Mouse (Mus musculus): ENCODE results near the gene Stn1.
"Not testable (repeated sequence)": the region's sequence is repeated elsewhere in the genome, so short reads cannot be mapped to it uniquely, and the experiment has no call there.

Stn1 gene

GRCm38 (mm10) chr19:47537300-47537792 is at the start of gene Stn1:
Stn1 (minus strand) TSS chr19:47537507.
- DNase-seq = no peak

DNA sequence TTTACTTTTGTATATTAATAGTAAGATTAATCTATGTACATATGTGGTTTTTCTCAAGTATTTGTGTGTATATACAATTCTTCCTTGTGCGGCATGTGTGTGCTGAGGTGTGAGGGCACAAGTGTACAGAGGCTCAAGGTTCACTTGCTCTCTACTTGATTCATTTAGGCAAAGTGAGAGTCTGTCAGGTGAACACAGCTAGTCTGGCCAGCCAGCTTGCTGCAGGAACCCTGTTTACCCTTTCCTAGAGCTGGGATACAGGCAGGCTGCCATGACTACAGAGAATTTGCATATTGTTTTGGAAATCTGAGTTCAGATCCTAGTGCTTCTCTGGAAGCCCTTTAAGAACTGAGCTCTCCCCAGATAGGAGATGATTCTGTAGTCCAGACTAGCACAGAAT is 49.7 kb upstream of the Stn1 start:
- DNase-seq = no peak

DNA sequence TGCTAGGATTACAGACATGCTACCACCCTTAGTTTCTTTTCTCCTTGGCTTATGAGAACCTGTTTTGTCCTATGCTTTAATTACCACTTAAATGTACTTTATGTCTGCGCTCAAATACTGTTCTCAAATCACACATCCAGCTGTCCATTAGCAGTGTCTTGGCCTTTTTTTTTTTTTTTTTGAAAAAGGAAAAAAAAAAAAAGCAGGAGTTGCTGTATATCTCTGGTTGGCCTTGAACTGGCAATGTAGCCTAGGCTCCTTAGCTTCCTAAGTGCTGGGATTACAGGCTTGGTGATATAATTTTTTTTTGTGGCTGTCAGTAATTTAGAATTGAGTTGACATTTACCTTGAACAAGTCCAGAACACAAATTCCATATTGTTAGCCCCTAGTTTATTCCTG is 48.5 kb upstream of the Stn1 start:
- DNase-seq = no peak

GRCm38 (mm10) chr19:47579788-47580631 is 42.7 kb upstream of the Stn1 start:
- DNase-seq = no peak

- peak; percentile 79 for DNase-seq
Observed at GRCm38 (mm10) chr19:47579225-47579787, 42.0 kb upstream of the Stn1 start, which contains the start of gene Slk. Slk (plus strand) TSS chr19:47579678.

- DNase-seq = peak; percentile 8
Observed at GRCm38 (mm10) chr19:47578581-47579224, 41.4 kb upstream of the Stn1 start.

GRCm38 (mm10) chr19:47573718-47574117 is 36.4 kb upstream of the Stn1 start:
- DNase-seq = no peak

- DNase-seq = not testable (repeated sequence)
Observed at GRCm38 (mm10) chr19:47571981-47572380, 34.7 kb upstream of the Stn1 start.

GRCm38 (mm10) chr19:47570042-47570441 is 32.7 kb upstream of the Stn1 start:
- no peak for DNase-seq

GRCm38 (mm10) chr19:47565994-47566393 is 28.7 kb upstream of the Stn1 start:
- no peak for DNase-seq

DNA sequence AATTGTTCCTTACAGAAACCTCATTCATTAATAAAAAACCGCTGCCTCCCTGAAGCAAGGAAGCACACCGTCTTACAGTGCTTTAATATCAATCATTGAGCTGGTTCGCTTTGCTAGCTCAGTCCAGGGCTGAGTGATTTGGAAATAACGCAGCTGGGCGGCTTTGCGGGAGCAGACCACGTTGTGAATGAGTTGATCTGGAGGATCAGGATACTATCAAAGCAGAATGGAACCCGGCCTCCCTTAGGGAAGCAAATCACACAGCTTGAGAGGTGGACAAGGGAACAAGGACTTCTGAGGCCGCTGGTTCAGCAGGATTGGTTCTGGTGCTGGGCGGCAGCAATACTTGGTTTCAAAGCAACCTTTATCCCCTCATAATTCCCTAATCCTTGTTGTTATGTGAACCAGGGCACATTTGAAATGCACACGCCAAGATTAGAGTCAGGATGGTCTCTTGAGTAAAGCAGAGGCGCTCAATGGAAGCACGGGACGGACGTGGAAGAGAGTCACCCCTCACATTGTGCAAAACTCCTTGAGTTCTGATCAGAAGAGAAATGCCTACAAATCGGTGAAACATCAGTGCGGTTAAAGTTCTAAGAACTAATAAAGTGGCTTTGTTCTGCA is 27.8 kb upstream of the Stn1 start:
- DNase-seq = no peak

- DNase-seq = no peak
Observed at GRCm38 (mm10) chr19:47563715-47564114, 26.4 kb upstream of the Stn1 start.

DNA sequence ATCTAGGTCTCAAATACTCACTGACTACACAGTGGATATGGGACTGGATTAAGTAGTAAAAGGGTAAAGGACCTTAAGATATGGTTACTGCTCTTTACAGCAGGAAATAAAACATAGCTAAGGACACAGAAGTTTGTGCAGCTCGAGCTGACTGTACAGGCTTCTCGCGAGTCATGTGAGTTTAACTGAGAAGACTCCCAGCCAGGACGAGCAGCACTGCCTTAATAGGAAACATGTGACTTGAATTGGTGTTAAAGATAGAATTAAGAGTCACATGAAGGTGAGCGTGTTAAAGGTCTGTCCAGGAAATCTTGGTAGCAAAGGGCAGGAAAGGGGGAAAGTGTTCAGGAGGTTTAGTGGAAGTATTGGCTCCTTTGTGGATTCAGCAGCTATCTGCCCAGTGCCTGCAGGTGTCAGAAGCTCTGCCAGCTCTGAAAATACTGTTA is 24.7 kb upstream of the Stn1 start:
- DNase-seq = no peak

DNA sequence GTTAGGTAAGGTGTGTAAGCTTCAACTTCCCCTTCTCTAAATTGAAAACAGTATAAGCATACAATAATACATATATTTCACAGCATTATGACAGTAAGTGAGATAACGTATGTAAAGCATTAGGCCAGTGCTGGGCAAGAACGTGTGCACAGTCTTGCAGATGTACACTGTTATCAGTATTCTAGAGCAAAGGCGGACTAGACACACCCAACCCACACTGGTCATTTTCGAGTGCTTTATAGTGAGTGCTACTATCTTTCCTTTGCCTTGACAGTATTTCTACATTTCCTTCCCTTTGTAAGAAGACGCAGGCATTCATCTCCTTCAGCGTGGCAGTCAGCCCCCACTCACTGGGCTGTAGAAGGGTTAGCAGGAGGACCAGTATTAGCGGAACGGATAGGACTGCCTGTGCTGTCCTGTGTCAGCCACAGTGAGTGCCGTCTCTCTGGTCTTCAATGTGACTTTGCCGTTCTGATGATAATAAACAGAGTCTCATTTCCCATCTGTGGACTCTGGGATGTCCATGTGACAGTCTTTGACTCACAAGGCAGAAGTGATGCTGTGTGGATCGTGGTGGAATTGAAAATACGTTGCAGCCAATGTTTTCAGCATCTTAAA is 23.3 kb upstream of the Stn1 start:
- DNase-seq = no peak

DNA sequence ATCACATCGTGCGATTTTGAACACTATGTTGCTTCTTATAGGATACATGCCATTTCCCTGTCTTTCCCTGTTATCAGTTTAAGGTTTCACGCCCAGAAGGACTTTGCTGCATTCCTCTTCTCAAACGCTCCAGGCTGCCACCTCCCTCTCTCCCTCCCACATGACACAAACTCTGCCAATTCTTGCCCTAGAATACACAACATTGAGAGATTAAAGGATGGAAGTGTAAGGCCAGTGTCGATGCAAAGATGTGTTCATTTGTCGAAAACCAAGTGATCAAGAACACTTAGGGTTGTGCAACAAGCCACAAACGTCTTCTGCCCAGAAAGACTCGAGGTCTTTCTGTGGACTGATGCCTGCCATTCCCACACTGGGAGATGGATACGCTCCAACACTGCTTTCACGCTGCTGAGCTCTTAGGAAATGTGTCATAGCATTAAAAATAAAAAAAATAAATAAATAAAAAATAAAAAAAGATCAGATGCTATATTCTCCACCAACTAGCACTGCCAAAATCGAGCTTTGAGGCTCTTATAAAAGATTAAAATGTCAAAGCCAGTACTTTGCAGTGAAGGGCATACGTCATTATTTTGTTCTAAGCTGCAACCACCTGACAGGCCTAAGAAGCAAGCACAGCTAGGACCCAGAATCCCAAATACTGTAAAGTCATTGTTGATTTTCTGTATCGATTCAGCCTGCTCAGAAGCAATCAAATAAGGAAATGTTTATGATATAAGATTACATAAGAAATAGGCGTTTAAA is 22.6 kb upstream of the Stn1 start:
- DNase-seq = peak; percentile 42

- DNase-seq = no peak
Observed at GRCm38 (mm10) chr19:47559145-47559544, 21.8 kb upstream of the Stn1 start.

DNA sequence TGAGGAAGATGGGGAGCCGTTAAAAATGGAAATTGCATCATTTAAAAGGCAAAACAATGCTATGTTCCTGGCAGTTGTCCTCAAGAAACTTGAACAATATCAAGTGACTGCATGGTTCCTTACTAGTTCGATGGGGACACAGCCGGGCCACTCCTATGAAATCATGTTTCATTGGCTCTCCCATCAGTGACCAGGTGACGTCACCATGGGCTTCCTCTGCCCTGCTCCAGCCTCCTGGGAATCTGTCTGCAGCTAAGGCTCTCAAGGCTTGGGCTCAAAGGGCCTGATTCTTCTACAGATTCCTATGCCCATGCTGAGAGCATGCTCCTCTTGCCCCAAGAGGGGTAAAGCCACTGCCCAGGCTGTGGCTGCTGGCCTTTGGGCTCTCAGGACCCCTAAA is 12.3 kb upstream of the Stn1 start:
- DNase-seq = no peak

DNA sequence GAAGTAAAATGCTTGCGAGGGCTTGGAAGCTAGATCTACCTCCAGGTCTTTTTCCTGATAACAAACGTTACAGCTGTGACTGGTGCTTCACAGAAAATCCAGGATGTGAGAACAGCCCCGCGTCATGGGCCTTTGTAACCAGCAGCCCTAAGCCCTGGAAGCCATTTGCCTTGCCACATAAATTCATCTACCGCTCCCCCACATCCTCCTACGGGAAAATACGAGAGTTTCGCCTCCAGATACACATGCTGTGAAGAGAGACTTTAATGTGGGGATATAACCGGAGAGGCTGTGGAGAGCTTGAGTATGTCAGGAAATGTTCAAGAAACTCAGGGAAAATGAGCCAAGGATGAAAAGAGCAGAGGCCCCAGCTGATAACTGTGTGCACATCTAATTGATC is 11.9 kb upstream of the Stn1 start:
- peak; percentile 22 for DNase-seq

GRCm38 (mm10) chr19:47548432-47549076 is 11.2 kb upstream of the Stn1 start:
- no peak for DNase-seq

GRCm38 (mm10) chr19:47545528-47545927 is 8.2 kb upstream of the Stn1 start:
- no peak for DNase-seq

DNA sequence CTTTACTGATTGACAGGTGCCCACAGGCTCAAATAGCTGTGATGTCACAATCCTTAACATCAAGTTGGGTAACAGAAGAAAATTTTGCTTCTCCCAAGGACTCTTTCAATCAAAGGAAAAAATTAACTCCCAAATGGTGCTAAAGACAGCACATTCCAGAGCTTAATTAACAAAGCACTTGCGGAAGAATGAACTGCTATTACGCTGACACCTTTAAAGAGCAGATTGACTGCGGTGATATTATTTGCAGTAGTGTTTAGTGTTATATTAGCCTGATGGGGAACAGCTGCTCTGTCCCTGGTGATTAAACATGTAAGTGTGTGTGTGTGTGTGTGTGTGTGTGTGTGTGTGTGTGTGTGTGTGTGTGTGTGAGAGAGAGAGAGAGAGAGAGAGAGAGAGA is 7.7 kb upstream of the Stn1 start:
- no peak for DNase-seq
